Mouse (Mus musculus) CH12.LX (cell line): ENCODE results near the gene Hhip. TPM values are rescaled to one million over a fixed set of nuclear protein-coding genes. Genes with fewer than 3 reads are reported as not detected.

Experiments used
- DNase-seq: peaks from one replicate; pipeline ENCODE4 v3.0.0-alpha.2; 2013; ENCODE audit errors: extremely low read depth
- H3K27ac ChIP-seq: 2 replicates; pipeline ENCODE4 v1.5.1; 2012; ENCODE audit warnings: low read depth, mild to moderate bottlenecking, control low read depth, moderate library complexity; ENCODE audit not compliant: insufficient read depth
- H3K27me3 ChIP-seq: replicated peaks from 2 replicates; pipeline ENCODE3; 2012; ENCODE audit warnings: inconsistent platforms
- H3K36me3 ChIP-seq, 2 experiments: replicated peaks in 1 of 2; 2 replicates each; pipeline versions ENCODE3 to v1.6.1; 2012; ENCODE audit warnings: inconsistent platforms in 1 of 2, low read length in 1 of 2, mild to moderate bottlenecking in 1 of 2, mixed read lengths in 1 of 2, moderate library complexity in 1 of 2; ENCODE audit not compliant: control insufficient read depth in 1 of 2, insufficient read depth in 1 of 2
- H3K4me1 ChIP-seq, 2 experiments: 2 replicates each; pipeline ENCODE4 v1.6.1; 2012; ENCODE audit warnings: inconsistent platforms in 1 of 2, moderate library complexity in 1 of 2; ENCODE audit not compliant: insufficient read depth in 2 of 2, control insufficient read depth in 1 of 2
- H3K4me2 ChIP-seq: 2 replicates; pipeline ENCODE4 v1.6.1; 2012; ENCODE audit warnings: low read depth, mild to moderate bottlenecking, control low read depth; ENCODE audit not compliant: poor library complexity, insufficient read depth, severe bottlenecking
- H3K4me3 ChIP-seq, 3 experiments: fragments of 150-350 bp in 1 of 3; sonication (generic) in 1 of 3; replicated peaks in 1 of 3; 2 replicates each; pipeline versions ENCODE3 to v1.5.1; 2011 to 2012; ENCODE audit warnings: low read depth in 2 of 3, low read length in 2 of 3, mild to moderate bottlenecking in 2 of 3, moderate library complexity in 2 of 3, control low read depth in 1 of 3, improper control_type of control experiment in 1 of 3, inconsistent platforms in 1 of 3, mixed read lengths in 1 of 3; ENCODE audit not compliant: poor library complexity in 1 of 3
- H3K79me2 ChIP-seq: replicated peaks from 2 replicates; pipeline ENCODE4 v1.6.1; 2012; ENCODE audit warnings: mild to moderate bottlenecking, moderate library complexity; ENCODE audit not compliant: control insufficient read depth, poor library complexity, insufficient read depth, severe bottlenecking; ENCODE audit errors: extremely low read depth
- H3K9ac ChIP-seq: 2 replicates; pipeline ENCODE4 v1.6.1; 2012; ENCODE audit warnings: low read depth, mild to moderate bottlenecking, control low read depth, moderate library complexity; ENCODE audit not compliant: insufficient read depth
- H3K9me3 ChIP-seq: replicated peaks from 2 replicates; pipeline ENCODE3; 2012; ENCODE audit warnings: low read length, inconsistent platforms, mixed read lengths
- CHD2 ChIP-seq: IDR thresholded peaks from 2 replicates; pipeline ENCODE4 v1.6.1; 2011; ENCODE audit warnings: low read length, improper control_type of control experiment
- CTCF ChIP-seq, 2 experiments: IDR thresholded peaks in 1 of 2; conservative IDR thresholded peaks in 1 of 2; 2 replicates each; pipeline ENCODE4 v1.5.1; 2011 to 2012; ENCODE audit warnings: low read depth in 2 of 2, low read length in 2 of 2, improper control_type of control experiment in 1 of 2, inconsistent platforms in 1 of 2, mild to moderate bottlenecking in 1 of 2, moderate library complexity in 1 of 2
- ELF1 ChIP-seq: IDR thresholded peaks from 2 replicates; pipeline ENCODE4 v1.6.1; 2014; ENCODE audit warnings: low read depth, mild to moderate bottlenecking, inconsistent platforms, low read length, improper control_type of control experiment
- ETS1 ChIP-seq: conservative IDR thresholded peaks from 2 replicates; pipeline ENCODE4 v1.6.1; 2012; ENCODE audit warnings: low read depth, mild to moderate bottlenecking, inconsistent platforms, low read length, improper control_type of control experiment, moderate library complexity
- HCFC1 ChIP-seq: IDR thresholded peaks from 2 replicates; pipeline ENCODE4 v1.6.1; 2012; ENCODE audit warnings: low read depth, mild to moderate bottlenecking, inconsistent platforms, low read length, improper control_type of control experiment
- JUND ChIP-seq: conservative IDR thresholded peaks from 2 replicates; pipeline ENCODE4 v1.6.1; 2011; ENCODE audit warnings: low read depth, low read length, improper control_type of control experiment
- KAT2A ChIP-seq: IDR thresholded peaks from 2 replicates; pipeline ENCODE4 v1.6.1; 2012; ENCODE audit warnings: low read length, improper control_type of control experiment, inconsistent platforms; ENCODE audit not compliant: insufficient replicate concordance
- MAFK ChIP-seq: IDR thresholded peaks from 2 replicates; pipeline ENCODE4 v1.6.1; 2011; ENCODE audit warnings: low read length, improper control_type of control experiment; ENCODE audit not compliant: insufficient replicate concordance
- MEF2A ChIP-seq: IDR thresholded peaks from 2 replicates; pipeline ENCODE4 v1.6.1; 2014; ENCODE audit warnings: low read depth, mild to moderate bottlenecking, inconsistent platforms, low read length, improper control_type of control experiment, borderline replicate concordance
- MXI1 ChIP-seq: IDR thresholded peaks from 2 replicates; pipeline ENCODE4 v1.6.1; 2011; ENCODE audit warnings: mild to moderate bottlenecking, low read depth, low read length, improper control_type of control experiment
- NRF1 ChIP-seq: IDR thresholded peaks from 2 replicates; pipeline ENCODE4 v1.6.1; 2014; ENCODE audit warnings: low read depth, mild to moderate bottlenecking, inconsistent platforms, low read length, improper control_type of control experiment, moderate library complexity
- PAX5 ChIP-seq: IDR thresholded peaks from 2 replicates; pipeline ENCODE4 v1.6.1; 2012; ENCODE audit warnings: low read length, inconsistent platforms, mixed read lengths
- POLR2A ChIP-seq: IDR thresholded peaks from 2 replicates; pipeline ENCODE4 v1.6.1; 2011; ENCODE audit warnings: low read depth, mild to moderate bottlenecking, improper control_type of control experiment, low read length
- RAD21 ChIP-seq: IDR thresholded peaks from 2 replicates; pipeline ENCODE4 v1.6.1; 2011; ENCODE audit warnings: low read depth, mild to moderate bottlenecking, low read length, improper control_type of control experiment, moderate library complexity
- SIN3A ChIP-seq: IDR thresholded peaks from 2 replicates; pipeline ENCODE4 v1.6.1; 2012; ENCODE audit warnings: low read length, improper control_type of control experiment, inconsistent platforms
- SMC3 ChIP-seq: IDR thresholded peaks from 2 replicates; pipeline ENCODE4 v1.6.1; 2011; ENCODE audit warnings: low read depth, low read length, improper control_type of control experiment
- TCF12 ChIP-seq: IDR thresholded peaks from 2 replicates; pipeline ENCODE4 v1.6.1; 2014; ENCODE audit warnings: low read depth, mild to moderate bottlenecking, inconsistent platforms, low read length, improper control_type of control experiment
- UBTF ChIP-seq: IDR thresholded peaks from 2 replicates; pipeline ENCODE4 v1.6.1; 2012; ENCODE audit warnings: low read depth, mild to moderate bottlenecking, inconsistent platforms, low read length, improper control_type of control experiment, moderate library complexity
- USF1 ChIP-seq: IDR thresholded peaks from 2 replicates; pipeline ENCODE4 v1.6.1; 2014; ENCODE audit warnings: low read depth, mild to moderate bottlenecking, inconsistent platforms, low read length, improper control_type of control experiment
- ZNF384 ChIP-seq: IDR thresholded peaks from 2 replicates; pipeline ENCODE4 v1.6.1; 2012; ENCODE audit warnings: low read depth, low read length, improper control_type of control experiment, inconsistent platforms
- dilution Hi-C: fragments of 300-500 bp; cut with MboI; formaldehyde crosslinking; loops from 2 replicates; pipeline ENCODE4 v1.14.3; 2020; ENCODE audit warnings: low sequenced_read_pairs; ENCODE audit not compliant: extremely low pct_unique_long_range_greater_than_20kb, extremely low pct_ligation_motif_present
- in situ Hi-C: fragments of 300-500 bp; cut with MboI; formaldehyde crosslinking; loops from 3 replicates; pipeline ENCODE4 v1.14.3; 2019; ENCODE audit warnings: low sequenced_read_pairs, low pct_ligation_motif_present, low pct_unique_long_range_greater_than_20kb, mixed read lengths
- polyA plus RNA-seq: library from polyadenylated mRNA; unstranded; fragments of >175 nt; gene quantifications from 2 replicates; pipeline ENCODE4 v1.2.1, GENCODE M21; 2012; ENCODE audit warnings: low read depth; ENCODE audit not compliant: insufficient read length
- total RNA-seq, 2 experiments: library from RNA; depleted of rRNA; stranded (reverse); fragments of 300-350 nt in 1 of 2; fragments of >200 nt in 1 of 2; gene quantifications; 2 replicates each; pipeline ENCODE4 v1.2.3; 2012 to 2014

Hhip gene
- total and polyA plus RNA-seq, 3 experiments = not detected

DNA sequence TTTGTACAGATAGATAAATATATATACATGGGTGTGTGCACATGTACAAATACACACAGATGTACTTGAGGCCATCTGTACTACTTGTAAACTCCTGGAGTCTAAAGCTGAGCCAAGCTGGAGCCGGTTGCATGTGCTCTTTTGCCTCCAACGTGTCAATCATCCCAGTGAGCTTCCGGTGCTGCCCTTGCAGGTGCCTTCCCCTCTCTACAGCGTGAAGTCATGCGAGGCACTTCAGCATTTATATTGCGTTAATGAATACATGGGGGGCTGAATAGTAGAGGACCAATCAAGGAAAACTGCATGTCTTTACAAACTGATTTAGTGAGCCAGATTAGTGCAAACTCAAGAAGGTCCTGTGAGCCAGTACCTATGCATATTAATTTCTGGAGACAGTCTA, 91.6 kb downstream of the Hhip start:
- in situ Hi-C loops (no loop called here), dilution Hi-C loops (no loop called here)
- Histone ChIP-seq H3K4me3 (no peak overlapping the region), H3K9ac (no peak overlapping the region), H3K79me2 (no peaks in the 10 kb centered on the region), H3K27me3 (no peaks in the 10 kb centered on the region), H3K4me2 (no peak overlapping the region), H3K36me3 (no peaks in the 10 kb centered on the region), H3K27ac (no peak overlapping the region), H3K4me1 (no peaks in the 10 kb centered on the region), H3K9me3 (no peaks in the 10 kb centered on the region)
- DNase-seq = no peak
- TF ChIP-seq KAT2A (no peak), POLR2A (no peak), ELF1 (no peak), PAX5 (no peak), MAFK (no peak), USF1 (no peak), JUND (no peak), MXI1 (no peak), UBTF (no peak), HCFC1 (no peak), TCF12 (no peak), NRF1 (no peak), SIN3A (no peak), CHD2 (no peak), CTCF (conservative IDR thresholded peaks at IDR 0.05 in 1 of 2, IDR thresholded peaks at IDR 0.05 in 1 of 2; ENCODE audit: low read depth in 2 of 2, low read length in 2 of 2) (no peak), MEF2A (no peak)

DNA sequence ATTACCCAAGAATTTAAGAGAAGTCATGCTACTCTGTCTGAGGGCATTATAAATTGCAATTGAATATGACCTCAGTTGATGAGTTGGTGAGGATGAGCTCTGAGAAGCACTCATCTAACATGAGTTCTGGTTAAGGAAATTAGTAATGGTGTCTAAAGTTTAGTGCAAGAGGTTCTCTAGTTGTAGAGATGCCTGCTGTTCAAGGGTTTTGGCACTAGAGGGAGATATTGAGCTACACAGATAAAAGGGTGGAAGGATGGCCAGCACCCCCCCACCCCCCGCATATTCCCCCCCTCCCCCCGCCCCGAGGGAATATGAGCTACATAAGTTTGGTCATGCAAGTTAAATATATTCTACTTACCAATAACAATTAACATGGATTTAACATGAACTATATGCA, 104.9 kb downstream of the Hhip start:
- H3K79me2 ChIP-seq = no peaks in the 10 kb centered on the region
- H3K4me2 ChIP-seq = no peak overlapping the region
- DNase-seq = peak; percentile 48
- no peak overlapping the region for H3K4me3 ChIP-seq
- no peaks in the 10 kb centered on the region for H3K9me3 ChIP-seq
- in situ Hi-C loops = no loop called here
- H3K36me3 ChIP-seq = no peaks in the 10 kb centered on the region
- H3K27ac ChIP-seq = no peak overlapping the region
- no peaks in the 10 kb centered on the region for H3K4me1 ChIP-seq
- H3K27me3 ChIP-seq = no peaks in the 10 kb centered on the region
- TF ChIP-seq SMC3 (peak; percentile 57), PAX5 (no peak), MAFK (no peak), ZNF384 (no peak), RAD21 (peak; percentile 63), ETS1 (no peak), CTCF (conservative IDR thresholded peaks at IDR 0.05 in 1 of 2, IDR thresholded peaks at IDR 0.05 in 1 of 2; ENCODE audit: low read depth in 2 of 2, low read length in 2 of 2) (peak; percentile 33 to 62; a peak in 2 of 4 replicates), ELF1 (no peak)
- TF ChIP-seq, all 38 proteins: peak for 3
- dilution Hi-C loops = no loop called here
- H3K9ac ChIP-seq = no peak overlapping the region
